Mouse (Mus musculus) monocyte, adult 2 months (primary cell): Measurements from ENCODE around the gene Ppp1r1a.

Experiments
- DNase-seq, 2 experiments: peaks; one replicate each; pipeline ENCODE4 v3.0.0; 2022; ENCODE audit warnings: low spot score in 2 of 2, low read depth in 1 of 2

Gene Ppp1r1a

DNA sequence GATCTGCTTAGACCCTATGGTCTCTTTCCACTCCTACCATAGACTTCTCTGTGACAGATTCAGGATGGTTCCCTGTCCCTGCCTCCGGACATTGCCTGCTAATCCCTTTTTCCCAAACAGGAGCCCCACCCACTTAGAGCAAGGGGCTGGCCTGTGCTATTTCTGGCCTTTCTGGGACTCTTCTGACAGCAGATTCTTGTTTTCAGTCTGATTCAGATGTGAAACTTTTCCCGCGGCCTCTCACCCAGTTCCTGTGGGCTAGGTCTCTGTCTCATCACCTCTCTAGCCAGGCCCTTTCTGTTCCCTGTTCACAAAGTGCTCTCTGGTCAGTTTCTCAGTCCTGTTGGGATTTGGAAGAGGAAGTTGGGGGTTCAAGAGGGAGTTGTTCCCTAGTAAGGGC is 22.9 kb downstream of the Ppp1r1a start:
- DNase-seq = no peak

DNA sequence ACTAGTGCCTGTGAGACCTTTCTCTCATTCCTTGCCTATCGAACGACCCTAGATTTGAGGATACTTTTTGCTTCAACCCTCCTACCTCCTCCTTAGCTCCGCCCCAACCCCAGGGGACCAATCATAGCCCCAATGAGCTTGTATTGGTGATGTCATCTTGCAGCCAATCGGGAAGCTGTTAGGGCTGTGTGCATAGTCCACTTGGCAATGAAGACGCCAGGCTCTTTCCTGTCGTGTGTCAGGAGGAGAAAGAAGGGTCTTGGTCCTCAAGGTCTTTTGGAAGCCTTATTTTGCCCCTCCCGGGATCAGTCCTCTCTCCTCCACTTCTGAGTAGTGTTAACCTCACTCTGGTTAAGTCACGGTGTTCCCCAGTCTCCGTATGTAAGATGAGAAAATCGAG is 23.7 kb downstream of the Ppp1r1a start:
- no peak for DNase-seq

- DNase-seq = no peak
These were observed 24.2 kb downstream of the Ppp1r1a start for GRCm38 (mm10) chr15:103513621-103514031.

DNA sequence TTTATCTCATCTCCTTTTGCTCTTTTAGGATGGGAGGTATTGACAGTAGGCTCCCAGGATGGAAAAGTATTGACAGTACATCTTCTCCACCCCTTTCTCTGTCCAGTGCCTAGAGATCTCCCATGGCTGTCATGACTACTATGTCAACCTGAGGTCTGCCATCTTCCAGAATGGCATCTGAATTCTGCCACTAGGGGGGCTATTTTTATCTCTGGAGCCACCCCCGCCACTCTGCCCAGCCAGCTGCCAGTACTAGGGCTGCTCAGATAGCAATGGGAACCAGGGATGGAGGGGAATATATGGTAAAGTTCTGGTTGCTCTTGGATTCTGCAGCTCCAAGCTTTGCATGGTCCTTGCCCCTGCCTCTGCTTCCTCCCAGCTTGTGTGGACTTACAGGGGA is 26.2 kb downstream of the Ppp1r1a start:
- DNase-seq = no peak

- no peak for DNase-seq
These were observed 28.5 kb downstream of the Ppp1r1a start for GRCm38 (mm10) chr15:103509317-103509716.

GRCm38 (mm10) chr15:103503660-103504059 is 34.1 kb downstream of the Ppp1r1a start:
- no peak for DNase-seq

DNA sequence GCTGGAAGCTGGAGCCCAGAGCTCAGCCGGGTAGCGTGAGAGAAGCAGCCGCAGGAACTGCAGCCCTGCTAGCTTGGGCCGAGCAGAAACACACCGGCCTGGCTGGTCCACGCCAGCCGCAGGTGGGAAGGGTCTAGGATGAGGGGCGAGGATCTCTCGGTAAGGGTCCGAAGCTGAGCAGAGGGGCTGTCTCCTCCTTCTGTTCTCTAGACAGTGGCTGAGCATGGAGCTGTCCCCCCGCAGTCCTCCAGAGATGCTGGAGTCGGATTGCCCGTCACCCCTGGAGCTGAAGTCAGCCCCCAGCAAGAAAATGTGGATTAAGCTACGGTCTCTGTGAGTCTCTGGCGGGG is 34.6 kb downstream of the Ppp1r1a start:
- DNase-seq = no peak

GRCm38 (mm10) chr15:103502435-103503250 is 35.2 kb downstream of the Ppp1r1a start, which contains the start of gene Pde1b:
Gene Pde1b, plus strand, starts transcription at chr15:103503034.
- no peak for DNase-seq

DNA sequence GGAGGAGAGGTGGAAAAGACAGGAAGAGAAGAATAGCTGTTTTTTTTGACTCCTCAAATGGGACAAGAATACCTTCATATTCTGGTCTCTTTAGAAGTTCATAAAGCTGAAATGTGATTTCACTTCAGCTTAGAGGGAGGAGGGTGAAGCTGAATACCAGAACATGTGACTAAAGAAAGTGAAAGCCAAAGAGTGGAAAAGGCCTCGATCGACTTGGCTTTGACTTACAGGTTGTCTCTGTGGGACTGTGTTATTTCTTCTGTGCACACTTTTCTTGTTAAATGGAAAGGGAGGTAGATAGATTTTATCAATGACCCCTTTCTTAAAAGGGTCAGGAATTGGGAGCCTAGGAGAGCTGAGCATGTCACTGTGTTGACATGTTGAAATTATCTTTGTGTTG is 36.6 kb downstream of the Ppp1r1a start:
- no peak for DNase-seq

GRCm38 (mm10) chr15:103500723-103501122 is 37.1 kb downstream of the Ppp1r1a start:
- no peak for DNase-seq

DNA sequence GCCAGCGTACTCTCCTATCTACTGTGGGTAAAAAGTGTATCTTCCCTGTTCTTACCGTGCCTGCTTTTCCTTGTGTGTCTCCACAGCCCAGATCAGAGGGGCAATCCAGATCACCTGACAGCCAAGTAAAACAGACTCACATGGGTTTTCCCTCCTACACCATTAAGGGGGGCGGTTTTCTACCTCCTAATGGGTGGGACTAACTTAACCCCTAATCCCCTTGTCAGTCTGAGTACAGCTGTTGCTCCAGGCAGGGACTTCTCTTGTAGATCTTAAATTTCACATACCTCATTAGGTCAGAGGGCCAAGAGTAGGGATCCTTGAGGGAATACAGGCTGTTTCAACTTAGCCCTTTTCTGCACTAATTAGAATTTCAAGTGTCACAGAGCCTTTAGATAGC is 39.6 kb downstream of the Ppp1r1a start:
- DNase-seq = no peak

- DNase-seq = no peak
These were observed 41.3 kb downstream of the Ppp1r1a start for GRCm38 (mm10) chr15:103496204-103497140.

GRCm38 (mm10) chr15:103488336-103488735 is 49.5 kb downstream of the Ppp1r1a start:
- no peak for DNase-seq

DNA sequence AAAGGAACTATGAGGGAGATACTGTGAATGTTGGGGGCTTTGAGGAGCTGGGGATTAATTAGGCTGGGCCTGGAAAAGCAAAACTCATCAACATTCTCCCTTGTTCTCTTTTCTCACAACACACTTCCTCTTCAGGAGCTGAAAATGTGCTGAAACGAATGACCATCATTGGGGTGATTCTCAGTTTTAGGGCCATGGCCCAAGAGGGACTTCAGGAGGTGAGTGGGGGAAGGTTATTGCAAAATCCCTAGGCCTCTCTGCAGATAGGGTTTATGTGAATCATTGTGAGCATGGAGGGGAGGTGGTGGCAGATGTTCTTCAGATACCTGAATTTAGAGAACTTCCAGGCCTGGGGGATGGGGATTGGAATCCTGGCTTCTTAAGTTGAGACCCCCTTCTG is 51.1 kb downstream of the Ppp1r1a start:
- DNase-seq = no peak

DNA sequence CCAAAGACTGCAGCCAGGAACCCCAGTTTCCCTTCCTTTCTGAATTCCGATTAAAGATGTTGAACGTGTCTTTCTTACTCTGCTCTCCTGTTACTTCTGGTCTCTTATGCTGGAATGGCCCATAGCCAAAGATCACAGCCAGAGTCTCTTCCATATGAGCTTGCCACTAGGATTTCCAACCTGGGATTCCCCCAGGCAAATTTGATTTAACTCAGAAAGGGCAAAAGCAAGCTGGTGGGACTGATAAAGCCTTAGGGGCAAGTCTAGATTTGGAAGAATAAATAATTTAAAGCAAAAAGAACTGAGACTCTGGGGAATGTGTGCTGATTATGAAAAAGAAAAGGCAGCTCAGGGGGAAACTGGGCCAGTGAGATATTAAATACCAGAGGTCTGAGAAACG is 52.7 kb downstream of the Ppp1r1a start:
- DNase-seq = no peak

GRCm38 (mm10) chr15:103484490-103484889 is 53.3 kb downstream of the Ppp1r1a start:
- no peak for DNase-seq

DNA sequence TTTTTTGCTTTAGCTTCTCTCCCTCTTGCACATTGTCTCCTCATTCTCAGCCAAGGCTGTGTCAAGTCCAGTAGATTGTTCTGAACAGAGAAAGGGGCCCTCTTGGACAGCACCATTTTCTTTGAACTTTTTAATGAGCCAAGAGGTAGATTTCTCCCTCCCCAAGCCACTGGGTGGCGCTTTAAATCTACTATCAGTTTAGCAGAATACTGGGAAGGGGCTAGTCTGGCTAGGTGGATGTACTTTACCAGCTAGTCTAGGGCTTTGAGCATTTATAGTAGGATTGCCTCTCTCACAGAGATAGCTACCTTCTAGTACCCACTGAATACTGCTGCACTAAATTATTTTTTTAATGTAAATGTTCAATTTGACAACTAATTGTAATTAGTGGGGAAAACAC is 55.3 kb downstream of the Ppp1r1a start:
- DNase-seq = no peak
